Mouse (Mus musculus) inflammation-experienced regulatory T-cells (primary cell): ENCODE data around the gene Hoxd9. TPM values are rescaled to one million over a fixed set of nuclear protein-coding genes. Genes with fewer than 3 reads are reported as not detected.

ENCODE experiments used
- polyA plus RNA-seq, 2 experiments: library from polyadenylated mRNA; unstranded; fragments of 100-300 nt; shearing (Covaris generic); gene quantifications; one replicate each; pipeline ENCODE4 v1.2.1; 2017

The Hoxd9 gene
- polyA plus RNA-seq = not detected

GRCm38 (mm10) chr2:74697567-74698121, at the start of gene Hoxd9:
Hoxd9 (plus strand) TSS chr2:74697727.

GRCm38 (mm10) chr2:74659507-74660005, 38.0 kb upstream of the Hoxd9 start, which contains the start of gene Evx2:
Evx2 (minus strand) TSS chr2:74659557.

GRCm38 (mm10) chr2:74667842-74668357, 29.6 kb upstream of the Hoxd9 start, which contains the start of gene Hoxd13:
Hoxd13 (plus strand) TSS chr2:74668310.

GRCm38 (mm10) chr2:74674881-74675665, 22.5 kb upstream of the Hoxd9 start, which contains the start of gene Hoxd12:
Hoxd12 (plus strand) TSS chr2:74675013.

GRCm38 (mm10) chr2:74678891-74679595, 18.5 kb upstream of the Hoxd9 start, which contains the start of gene Hoxd11:
Hoxd11 (plus strand) TSS chr2:74679557.

GRCm38 (mm10) chr2:74691022-74691951, 6.2 kb upstream of the Hoxd9 start, which contains the start of gene Hoxd10:
Hoxd10 (plus strand) TSS chr2:74691924.

GRCm38 (mm10) chr2:74704393-74704998, 7.0 kb downstream of the Hoxd9 start, which contains the start of gene Hoxd8:
Hoxd8 (plus strand) TSS chr2:74704615.

GRCm38 (mm10) chr2:74711721-74712621, 14.4 kb downstream of the Hoxd9 start, which contains the start of the genes Hoxd3 and Hoxd4:
Hoxd3 (plus strand) TSS chr2:74711927.
Hoxd4 (plus strand) TSS chr2:74711929.

GRCm38 (mm10) chr2:74726551-74726950, 29.0 kb downstream of the Hoxd9 start, which contains the start of gene Gm28230:
Gm28230 (plus strand) TSS chr2:74726728.

Other genes with a start within 250 kb of the Hoxd9 start
- 10 to 100 TPM; 17.5 to 19.3 TPM for gene Lnpk, start 118.3 kb upstream of the Hoxd9 start, polyA plus RNA-seq
- gene Evx2, start 38.2 kb upstream of the Hoxd9 start, polyA plus RNA-seq = under 1 TPM in 1 of 2 experiments, not detected in 1; 0.20 TPM
- gene Hoxd13, start 29.4 kb upstream of the Hoxd9 start, polyA plus RNA-seq = not detected
- not detected for gene Hoxd12, start 22.7 kb upstream of the Hoxd9 start, polyA plus RNA-seq
- under 1 TPM in 1 of 2 experiments, not detected in 1; 0.55 TPM for gene Hoxd11, start 18.2 kb upstream of the Hoxd9 start, polyA plus RNA-seq
- gene Hoxd10, start 5.8 kb upstream of the Hoxd9 start, polyA plus RNA-seq = under 1 TPM in 1 of 2 experiments, not detected in 1; 0.26 TPM
- under 1 TPM; 0.27 to 0.39 TPM for gene Hoxd8, start 6.9 kb downstream of the Hoxd9 start, polyA plus RNA-seq
- not detected for gene Hoxd3, start 14.2 kb downstream of the Hoxd9 start, polyA plus RNA-seq
- gene Hoxd4, start 14.2 kb downstream of the Hoxd9 start, polyA plus RNA-seq = under 1 TPM; 0.11 to 0.45 TPM
- gene Gm28230, start 29.0 kb downstream of the Hoxd9 start, polyA plus RNA-seq = not detected
- not detected for gene Hoxd1, start 65.3 kb downstream of the Hoxd9 start, polyA plus RNA-seq
- 10 to 100 TPM; 65.7 to 75.5 TPM for gene Mtx2, start 128.1 kb downstream of the Hoxd9 start, polyA plus RNA-seq